Mouse (Mus musculus): ENCODE data around the gene Sppl2a. TPM values are rescaled to one million over a fixed set of nuclear protein-coding genes. Genes with fewer than 3 reads are reported as not detected.

Gene Sppl2a
- polyA plus RNA-seq, 1 experiment from 2014 or later: 43.3 TPM

Small RNA genes lying within 50 kb of the gene (microRNA-seq; reads per million reads assigned to microRNA genes)
- not detected for gene Mir3473g

Other genes with a start within 250 kb of the Sppl2a start
- gene Usp8, start 225.9 kb downstream of the Sppl2a start, polyA plus RNA-seq (2015; fragmentation: Nextera tagmentation; extraction: Ambion mirVana): 48.9 and 50.7 TPM in 2 replicates
- gene Usp50, start 149.8 kb downstream of the Sppl2a start, polyA plus RNA-seq (2015; fragmentation: Nextera tagmentation; extraction: Ambion mirVana): 1.6 and 1.9 TPM in 2 replicates
- gene Trpm7, start 57.0 kb downstream of the Sppl2a start, polyA plus RNA-seq (2015; fragmentation: Nextera tagmentation; extraction: Ambion mirVana): 44.6 and 50.1 TPM in 2 replicates
- 10.0 and 11.6 TPM in 2 replicates for gene Ap4e1, start 75.5 kb upstream of the Sppl2a start, polyA plus RNA-seq (2015; fragmentation: Nextera tagmentation; extraction: Ambion mirVana)
- 47.4 and 51.5 TPM in 2 replicates for gene Blvra, start 137.4 kb upstream of the Sppl2a start, polyA plus RNA-seq (2015; fragmentation: Nextera tagmentation; extraction: Ambion mirVana)
- 91.5 and 96.6 TPM in 2 replicates for gene Ncaph, start 200.7 kb upstream of the Sppl2a start, polyA plus RNA-seq (2015; fragmentation: Nextera tagmentation; extraction: Ambion mirVana)
- gene Itpripl1, start 210.2 kb upstream of the Sppl2a start, polyA plus RNA-seq (2015; fragmentation: Nextera tagmentation; extraction: Ambion mirVana): 24.0 and 27.1 TPM in 2 replicates

Data from kidney, embryonic 16.5 days (tissue).